Mouse (Mus musculus): ENCODE data around the gene Umad1.
"Not testable (repeated sequence)": the region's sequence is repeated elsewhere in the genome, so short reads cannot be mapped to it uniquely, and the experiment has no call there.

Gene Umad1

DNA sequence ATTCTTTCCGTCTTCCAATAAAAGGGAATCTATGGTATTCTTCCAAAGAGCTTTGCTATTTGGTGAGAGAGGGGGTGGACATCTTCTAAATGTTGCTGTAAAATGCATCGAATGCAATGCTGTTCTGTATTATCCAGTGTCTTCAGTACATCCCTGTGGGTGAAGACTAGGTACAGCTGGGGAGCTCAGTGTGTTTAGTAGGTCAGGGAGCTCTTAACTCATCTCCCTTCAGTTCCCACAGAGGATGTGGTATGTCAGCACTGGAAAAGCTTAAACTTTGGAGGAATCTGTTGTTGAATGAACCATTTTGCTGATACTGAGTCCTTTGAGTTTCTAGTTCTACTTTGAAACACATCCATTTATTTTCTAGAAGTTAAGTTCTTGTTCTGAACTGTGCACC, 53.5 kb downstream of the Umad1 start:
- no peak for DNase-seq (ENCODE audit: inconsistent ontology term)

DNA sequence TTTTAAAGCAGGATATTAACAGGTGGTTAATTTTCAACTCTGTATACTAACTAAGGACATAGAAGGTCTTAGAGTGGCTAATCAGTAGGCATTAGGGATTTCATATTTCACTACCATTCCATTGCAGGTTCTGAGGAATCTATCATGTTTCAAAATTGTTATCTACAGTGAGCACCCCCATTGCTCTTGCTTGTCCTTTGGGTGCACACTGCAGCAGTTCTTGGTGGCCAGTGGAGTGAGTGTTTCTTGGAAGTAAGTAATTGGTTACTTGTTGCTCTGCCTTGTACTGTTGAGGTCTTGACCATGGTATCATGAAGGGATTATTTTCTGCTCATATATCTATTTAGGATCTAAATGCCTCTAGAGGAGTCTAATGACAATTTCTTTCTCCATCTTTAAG, 57.1 kb downstream of the Umad1 start:
- no peak for DNase-seq (ENCODE audit: inconsistent ontology term)

- DNase-seq (ENCODE audit: inconsistent ontology term): no peak
Observed at GRCm38 (mm10) chr6:8319591-8319990, 60.5 kb downstream of the Umad1 start.

- DNase-seq (ENCODE audit: inconsistent ontology term): not testable (repeated sequence)
Observed at GRCm38 (mm10) chr6:8331496-8331895, 72.4 kb downstream of the Umad1 start.

- no peak for DNase-seq (ENCODE audit: inconsistent ontology term)
Observed at GRCm38 (mm10) chr6:8333380-8333779, 74.3 kb downstream of the Umad1 start.

- no peak for DNase-seq (ENCODE audit: inconsistent ontology term)
Observed at GRCm38 (mm10) chr6:8336487-8337390, 77.7 kb downstream of the Umad1 start.

DNA sequence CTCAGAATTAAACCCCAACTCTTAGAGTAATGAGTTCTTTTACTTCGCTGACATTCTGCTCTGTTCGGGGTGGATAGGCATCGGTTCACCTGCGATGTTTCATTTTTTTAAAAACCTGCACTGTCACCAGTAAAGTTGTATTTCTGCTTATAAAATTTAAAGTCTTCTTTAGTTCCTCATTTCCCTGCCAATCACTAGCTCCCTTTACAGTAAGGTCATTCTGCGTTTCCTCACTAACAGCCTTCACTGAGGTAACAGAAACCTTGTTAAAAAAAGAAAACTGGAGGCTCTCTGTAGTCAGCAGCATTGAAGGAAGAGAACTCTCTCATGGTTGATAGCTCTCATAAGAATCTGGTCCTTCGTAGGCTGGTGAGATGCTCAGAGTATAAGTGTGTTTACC, 80.4 kb downstream of the Umad1 start:
- DNase-seq (ENCODE audit: inconsistent ontology term): no peak

DNA sequence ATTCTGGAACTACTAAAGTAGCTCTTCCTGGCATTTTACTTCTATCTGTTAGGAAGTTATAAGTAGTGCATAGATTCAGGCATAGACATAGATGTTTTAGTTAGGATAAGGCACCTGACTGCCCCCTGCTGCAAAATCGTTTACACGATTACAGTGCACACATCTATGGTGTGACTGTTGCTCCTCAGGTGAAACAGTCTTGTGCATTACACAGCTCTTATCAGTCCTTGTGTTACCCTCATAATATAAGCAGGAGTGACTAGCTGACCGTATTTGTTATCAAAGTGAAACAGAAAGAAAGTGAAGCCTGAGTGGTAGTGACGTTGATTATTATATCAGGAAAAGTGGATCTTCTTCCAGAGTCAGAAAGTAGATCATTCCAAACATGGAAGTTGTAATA, 84.2 kb downstream of the Umad1 start:
- DNase-seq (ENCODE audit: inconsistent ontology term): no peak

GRCm38 (mm10) chr6:8345219-8345856, 86.2 kb downstream of the Umad1 start:
- peak; percentile 38 for DNase-seq (ENCODE audit: inconsistent ontology term)

DNA sequence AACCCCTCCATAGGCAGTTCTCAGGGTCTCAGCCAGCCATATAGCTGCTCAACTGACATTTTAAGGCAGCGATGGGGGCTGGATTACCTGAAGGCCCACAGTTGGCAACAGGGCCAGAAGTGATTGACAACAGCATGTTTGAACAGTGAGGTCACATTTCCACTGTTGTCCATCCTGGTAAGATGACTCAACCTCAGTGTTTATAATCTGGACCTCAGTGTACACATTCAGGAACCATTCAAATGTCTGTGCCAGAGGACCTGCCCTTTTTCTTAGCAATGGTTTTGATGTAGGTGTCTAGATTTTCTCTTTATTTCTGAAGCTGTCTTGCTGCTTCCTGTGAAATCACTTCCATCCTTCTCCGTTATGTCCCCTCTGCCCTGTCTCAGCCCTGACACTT, 88.1 kb downstream of the Umad1 start:
- no peak for DNase-seq (ENCODE audit: inconsistent ontology term)

DNA sequence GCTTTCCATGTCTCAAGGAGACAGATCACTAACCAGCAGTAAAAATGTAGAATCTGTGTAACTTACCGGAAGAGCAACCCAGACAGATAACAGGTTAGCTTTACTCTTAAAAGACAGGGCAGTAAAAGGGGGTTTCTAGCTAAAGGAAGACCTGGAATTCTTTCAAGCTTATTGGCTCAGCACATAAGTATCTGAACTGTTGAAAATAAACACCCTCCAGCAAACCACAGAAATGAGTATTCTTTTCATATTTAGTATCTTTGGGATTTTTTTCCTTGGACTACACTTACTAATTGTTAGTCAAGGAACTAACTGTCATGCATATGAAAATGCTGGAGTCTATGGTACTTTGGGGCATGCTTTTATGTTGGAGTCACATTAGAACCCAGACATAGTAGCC, 89.3 kb downstream of the Umad1 start:
- no peak for DNase-seq (ENCODE audit: inconsistent ontology term)

GRCm38 (mm10) chr6:8349060-8349670, 90.1 kb downstream of the Umad1 start:
- no peak for DNase-seq (ENCODE audit: inconsistent ontology term)

GRCm38 (mm10) chr6:8351507-8351906, 92.4 kb downstream of the Umad1 start:
- DNase-seq (ENCODE audit: inconsistent ontology term): no peak

- no peak for DNase-seq (ENCODE audit: inconsistent ontology term)
Observed at GRCm38 (mm10) chr6:8352533-8353168, 93.6 kb downstream of the Umad1 start.

- no peak for DNase-seq (ENCODE audit: inconsistent ontology term)
Observed at GRCm38 (mm10) chr6:8353461-8353860, 94.4 kb downstream of the Umad1 start.

GRCm38 (mm10) chr6:8354846-8355245, 95.8 kb downstream of the Umad1 start:
- DNase-seq (ENCODE audit: inconsistent ontology term): no peak

DNA sequence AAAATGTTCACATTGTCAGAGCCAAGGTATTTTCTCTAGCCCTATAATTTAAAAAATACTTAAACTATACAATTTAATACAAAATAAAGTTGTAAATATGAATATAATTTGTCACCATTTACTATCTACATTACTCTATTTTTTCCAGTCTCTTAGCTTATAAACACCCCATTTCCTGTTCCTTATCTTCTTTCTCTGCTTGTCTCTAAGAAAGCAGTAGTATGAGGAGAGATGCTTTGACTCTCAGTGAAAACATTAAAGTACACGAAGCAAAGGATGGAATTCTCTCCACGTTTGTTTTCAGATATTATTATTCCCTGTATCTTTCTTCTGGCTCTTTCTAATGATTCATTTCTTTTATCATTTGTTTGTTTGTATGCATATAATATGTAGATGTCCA, 99.1 kb downstream of the Umad1 start:
- no peak for DNase-seq (ENCODE audit: inconsistent ontology term)

GRCm38 (mm10) chr6:8358782-8359181, 99.7 kb downstream of the Umad1 start:
- no peak for DNase-seq (ENCODE audit: inconsistent ontology term)

DNA sequence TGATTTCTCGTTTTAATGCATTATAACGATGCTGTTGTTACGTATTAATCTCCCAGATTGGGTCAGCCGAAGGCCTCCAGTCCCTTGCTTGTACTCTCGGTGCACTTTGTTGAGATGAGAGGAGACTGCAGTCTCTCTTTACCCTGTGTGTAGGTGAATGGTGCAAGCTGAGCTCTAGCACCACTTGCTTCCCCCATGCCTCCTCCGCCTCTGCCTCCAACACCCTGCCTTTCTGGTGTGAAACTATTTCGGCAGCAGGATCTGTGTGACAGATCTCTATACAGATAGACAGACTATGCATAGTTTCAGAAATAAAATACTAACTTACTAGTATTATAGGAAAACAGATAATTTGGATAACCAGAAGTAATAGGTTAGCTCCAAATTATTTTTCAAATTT, 101.7 kb downstream of the Umad1 start:
- DNase-seq (ENCODE audit: inconsistent ontology term): no peak

DNA sequence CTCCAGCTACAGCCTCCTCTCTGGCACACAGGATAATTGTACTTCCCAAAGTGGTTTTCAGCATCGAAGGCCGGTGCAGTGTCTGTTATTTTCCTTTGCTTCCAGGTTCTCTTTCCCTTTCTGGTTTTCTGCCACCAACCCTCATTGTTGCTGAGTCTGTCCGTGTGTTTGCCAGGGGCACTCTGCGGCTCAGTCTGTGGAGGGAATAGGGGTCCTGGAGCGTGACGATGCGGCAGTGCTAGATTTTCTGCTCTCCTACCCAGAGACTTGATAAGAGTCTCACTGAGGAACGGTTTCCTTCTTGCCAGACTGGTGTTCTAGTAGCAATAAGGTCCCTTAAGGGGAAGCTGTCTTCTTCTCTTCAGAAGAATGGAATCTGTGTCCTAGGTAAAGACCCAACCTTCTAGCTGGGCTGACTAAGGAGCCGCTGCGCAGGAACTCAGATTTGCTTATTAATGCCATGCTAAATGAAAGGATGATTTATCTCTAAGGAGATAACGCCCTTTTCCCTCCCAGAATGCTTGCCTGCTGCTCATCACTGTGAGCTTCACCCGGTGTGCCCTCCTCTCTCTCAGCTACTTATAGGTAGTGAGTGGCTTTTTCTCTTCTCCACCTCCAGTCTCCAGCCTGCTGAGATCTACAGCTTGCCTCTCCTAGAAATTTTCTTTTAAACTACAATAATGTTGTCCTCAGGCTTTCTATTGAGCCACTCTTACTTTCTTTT, 105.1 kb downstream of the Umad1 start:
- DNase-seq (ENCODE audit: inconsistent ontology term): no peak

- DNase-seq (ENCODE audit: inconsistent ontology term): no peak
Observed at GRCm38 (mm10) chr6:8364757-8365150, 105.7 kb downstream of the Umad1 start.

- DNase-seq (ENCODE audit: inconsistent ontology term): no peak
Observed at GRCm38 (mm10) chr6:8367675-8368074, 108.6 kb downstream of the Umad1 start.
